Mouse (Mus musculus) induced T-regulatory cell, adult 2 months (primary cell): ENCODE results near the gene Gm17361.
"Not testable (repeated sequence)": the region's sequence is repeated elsewhere in the genome, so short reads cannot be mapped to it uniquely, and the experiment has no call there.

Experiments
- DNase-seq: peaks from one replicate; pipeline ENCODE4 v3.0.0-alpha.2; 2012; ENCODE audit warnings: low read depth

The Gm17361 gene

DNA sequence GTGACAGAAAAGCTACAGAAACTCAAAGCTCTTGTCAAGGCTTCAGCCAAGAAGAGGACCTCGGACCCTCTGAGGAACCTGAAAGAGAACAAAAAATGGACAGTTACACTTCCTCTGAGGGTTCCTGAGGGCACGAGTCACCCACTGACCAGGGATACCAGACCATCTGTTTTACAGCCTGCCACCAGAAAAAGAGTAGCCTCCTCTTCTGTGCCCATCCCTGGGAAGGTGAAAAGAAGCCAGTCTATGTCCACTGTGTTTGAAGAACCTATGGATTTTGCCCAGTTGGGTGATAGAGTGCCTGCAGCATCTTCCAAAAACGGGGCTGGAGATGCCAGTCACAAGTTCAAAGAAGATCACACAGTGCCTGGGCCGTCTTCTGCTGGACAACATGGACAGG lies at the start of gene Gm17361:
TSS of gene Gm17361 (plus strand) at position 301 of the 400 bp plus-strand sequence.
- not testable (repeated sequence) for DNase-seq
